In genomic region chr4:103715568-103715967, GRCm38 (mm10) we compare ENCODE assay signal across 28 mouse cellular contexts.
"Had no signal": no experiment of that assay in that cellular context is flagged by ENCODE, and none has a peak within 500 bp of the region (broad histone marks: within the 10 kb centered on the region; RNA-seq: fewer than 3 reads in every experiment).

No protein-coding gene starts in this region.

- H3K9ac ChIP-seq: embryonic facial prominence, embryonic 12.5 days; embryonic facial prominence, embryonic 13.5 days; embryonic facial prominence, embryonic 15.5 days; forebrain, embryonic 12.5 days; forebrain, embryonic 13.5 days; forebrain, embryonic 15.5 days; forebrain, postnatal 0 days had no signal

- H3K36me3 ChIP-seq: embryonic facial prominence, embryonic 10.5 days; embryonic facial prominence, embryonic 12.5 days; embryonic facial prominence, embryonic 13.5 days; embryonic facial prominence, embryonic 15.5 days; forebrain, embryonic 10.5 days; forebrain, embryonic 12.5 days; forebrain, embryonic 15.5 days had no signal

- H3K27me3 ChIP-seq: embryonic facial prominence, embryonic 12.5 days; embryonic facial prominence, embryonic 13.5 days; embryonic facial prominence, embryonic 15.5 days; forebrain, embryonic 13.5 days; forebrain, embryonic 15.5 days had no signal

- H3K4me1 ChIP-seq: embryonic facial prominence, embryonic 10.5 days; embryonic facial prominence, embryonic 12.5 days; embryonic facial prominence, embryonic 13.5 days; embryonic facial prominence, embryonic 15.5 days; forebrain, embryonic 13.5 days; forebrain, embryonic 15.5 days had no signal

- H3K4me3 ChIP-seq: embryonic facial prominence, embryonic 10.5 days; embryonic facial prominence, embryonic 12.5 days; embryonic facial prominence, embryonic 13.5 days; embryonic facial prominence, embryonic 15.5 days; erythroblast, embryonic 14.5 days; forebrain, embryonic 10.5 days; forebrain, embryonic 12.5 days; forebrain, embryonic 13.5 days; forebrain, embryonic 15.5 days; gastrocnemius, adult 2 months had no signal

- DNase-seq: cerebellum, adult 18-20 months; cerebellum, adult 2 months; cerebellum, adult 8-10 months; cerebellum, adult 9-10 months; cerebellum, adult 9-11 months; cerebellum, postnatal 10 days; cerebellum, postnatal 14 days; cerebellum, postnatal 25 days; cerebellum, postnatal 36 days; embryo, embryonic 11 days; forebrain, postnatal 0 days; gastrocnemius, adult 2 months; gastrocnemius, postnatal 10 days; gastrocnemius, postnatal 14 days; gastrocnemius, postnatal 25 days; gastrocnemius, postnatal 36 days; heart, adult 11 months had no signal

- H3K27ac ChIP-seq: embryonic facial prominence, embryonic 10.5 days; embryonic facial prominence, embryonic 12.5 days; embryonic facial prominence, embryonic 13.5 days; embryonic facial prominence, embryonic 15.5 days; forebrain, embryonic 10.5 days; forebrain, embryonic 12.5 days; forebrain, embryonic 13.5 days; forebrain, embryonic 15.5 days; gastrocnemius, adult 2 months had no signal

- H3K4me2 ChIP-seq: embryonic facial prominence, embryonic 12.5 days; embryonic facial prominence, embryonic 13.5 days; embryonic facial prominence, embryonic 15.5 days; forebrain, embryonic 12.5 days; forebrain, embryonic 13.5 days; forebrain, embryonic 15.5 days had no signal

- ATAC-seq: forebrain, embryonic 13.5 days; forebrain, embryonic 14.5 days; forebrain, embryonic 15.5 days; forebrain, embryonic 16.5 days; forebrain, postnatal 0 days had no signal

- H3K9me3 ChIP-seq: embryonic facial prominence, embryonic 10.5 days; embryonic facial prominence, embryonic 12.5 days; embryonic facial prominence, embryonic 13.5 days; embryonic facial prominence, embryonic 15.5 days; forebrain, embryonic 10.5 days; forebrain, embryonic 12.5 days; forebrain, embryonic 13.5 days; forebrain, embryonic 15.5 days had no signal
